Mouse (Mus musculus) CH12.LX (cell line): ENCODE measurements around the gene Sctr. TPM values are rescaled to one million over a fixed set of nuclear protein-coding genes. Genes with fewer than 3 reads are reported as not detected.
"Not testable (repeated sequence)": the region's sequence is repeated elsewhere in the genome, so short reads cannot be mapped to it uniquely, and the experiment has no call there.

Experiments
- DNase-seq: peaks from one replicate; pipeline ENCODE4 v3.0.0-alpha.2; 2013; ENCODE audit errors: extremely low read depth
- H3K27ac ChIP-seq: 2 replicates; pipeline ENCODE4 v1.5.1; 2012; ENCODE audit warnings: low read depth, mild to moderate bottlenecking, control low read depth, moderate library complexity; ENCODE audit not compliant: insufficient read depth
- H3K27me3 ChIP-seq: replicated peaks from 2 replicates; pipeline ENCODE3; 2012; ENCODE audit warnings: inconsistent platforms
- H3K36me3 ChIP-seq, 2 experiments: replicated peaks in 1 of 2; 2 replicates each; pipeline versions ENCODE3 to v1.6.1; 2012; ENCODE audit warnings: inconsistent platforms in 1 of 2, low read length in 1 of 2, mild to moderate bottlenecking in 1 of 2, mixed read lengths in 1 of 2, moderate library complexity in 1 of 2; ENCODE audit not compliant: control insufficient read depth in 1 of 2, insufficient read depth in 1 of 2
- H3K4me1 ChIP-seq, 2 experiments: 2 replicates each; pipeline ENCODE4 v1.6.1; 2012; ENCODE audit warnings: inconsistent platforms in 1 of 2, moderate library complexity in 1 of 2; ENCODE audit not compliant: insufficient read depth in 2 of 2, control insufficient read depth in 1 of 2
- H3K4me2 ChIP-seq: 2 replicates; pipeline ENCODE4 v1.6.1; 2012; ENCODE audit warnings: low read depth, mild to moderate bottlenecking, control low read depth; ENCODE audit not compliant: poor library complexity, insufficient read depth, severe bottlenecking
- H3K4me3 ChIP-seq, 3 experiments: fragments of 150-350 bp in 1 of 3; sonication (generic) in 1 of 3; replicated peaks in 1 of 3; 2 replicates each; pipeline versions ENCODE3 to v1.5.1; 2011 to 2012; ENCODE audit warnings: low read depth in 2 of 3, low read length in 2 of 3, mild to moderate bottlenecking in 2 of 3, moderate library complexity in 2 of 3, control low read depth in 1 of 3, improper control_type of control experiment in 1 of 3, inconsistent platforms in 1 of 3, mixed read lengths in 1 of 3; ENCODE audit not compliant: poor library complexity in 1 of 3
- H3K79me2 ChIP-seq: replicated peaks from 2 replicates; pipeline ENCODE4 v1.6.1; 2012; ENCODE audit warnings: mild to moderate bottlenecking, moderate library complexity; ENCODE audit not compliant: control insufficient read depth, poor library complexity, insufficient read depth, severe bottlenecking; ENCODE audit errors: extremely low read depth
- H3K9ac ChIP-seq: 2 replicates; pipeline ENCODE4 v1.6.1; 2012; ENCODE audit warnings: low read depth, mild to moderate bottlenecking, control low read depth, moderate library complexity; ENCODE audit not compliant: insufficient read depth
- H3K9me3 ChIP-seq: replicated peaks from 2 replicates; pipeline ENCODE3; 2012; ENCODE audit warnings: low read length, inconsistent platforms, mixed read lengths
- BHLHE40 ChIP-seq: IDR thresholded peaks from 2 replicates; pipeline ENCODE4 v1.6.1; 2011; ENCODE audit warnings: mild to moderate bottlenecking, low read depth, low read length, improper control_type of control experiment
- CTCF ChIP-seq, 2 experiments: IDR thresholded peaks in 1 of 2; conservative IDR thresholded peaks in 1 of 2; 2 replicates each; pipeline ENCODE4 v1.5.1; 2011 to 2012; ENCODE audit warnings: low read depth in 2 of 2, low read length in 2 of 2, improper control_type of control experiment in 1 of 2, inconsistent platforms in 1 of 2, mild to moderate bottlenecking in 1 of 2, moderate library complexity in 1 of 2
- E2F4 ChIP-seq: IDR thresholded peaks from 2 replicates; pipeline ENCODE4 v1.6.1; 2011; ENCODE audit warnings: low read depth, low read length, improper control_type of control experiment; ENCODE audit not compliant: insufficient replicate concordance
- KAT2A ChIP-seq: IDR thresholded peaks from 2 replicates; pipeline ENCODE4 v1.6.1; 2012; ENCODE audit warnings: low read length, improper control_type of control experiment, inconsistent platforms; ENCODE audit not compliant: insufficient replicate concordance
- NELFE ChIP-seq: IDR thresholded peaks from 2 replicates; pipeline ENCODE4 v1.6.1; 2011; ENCODE audit warnings: low read depth, low read length, improper control_type of control experiment
- RAD21 ChIP-seq: IDR thresholded peaks from 2 replicates; pipeline ENCODE4 v1.6.1; 2011; ENCODE audit warnings: low read depth, mild to moderate bottlenecking, low read length, improper control_type of control experiment, moderate library complexity
- SMC3 ChIP-seq: IDR thresholded peaks from 2 replicates; pipeline ENCODE4 v1.6.1; 2011; ENCODE audit warnings: low read depth, low read length, improper control_type of control experiment
- ZC3H11A ChIP-seq: IDR thresholded peaks from 2 replicates; pipeline ENCODE4 v1.6.1; 2012; ENCODE audit warnings: low read depth, mild to moderate bottlenecking, inconsistent platforms, low read length, improper control_type of control experiment
- ZMIZ1 ChIP-seq: IDR thresholded peaks from 2 replicates; pipeline ENCODE4 v1.6.1; 2012; ENCODE audit warnings: low read depth, mild to moderate bottlenecking, inconsistent platforms, low read length, improper control_type of control experiment
- dilution Hi-C: fragments of 300-500 bp; cut with MboI; formaldehyde crosslinking; loops from 2 replicates; pipeline ENCODE4 v1.14.3; 2020; ENCODE audit warnings: low sequenced_read_pairs; ENCODE audit not compliant: extremely low pct_unique_long_range_greater_than_20kb, extremely low pct_ligation_motif_present
- in situ Hi-C: fragments of 300-500 bp; cut with MboI; formaldehyde crosslinking; loops from 3 replicates; pipeline ENCODE4 v1.14.3; 2019; ENCODE audit warnings: low sequenced_read_pairs, low pct_ligation_motif_present, low pct_unique_long_range_greater_than_20kb, mixed read lengths
- polyA plus RNA-seq: library from polyadenylated mRNA; unstranded; fragments of >175 nt; gene quantifications from 2 replicates; pipeline ENCODE4 v1.2.1, GENCODE M21; 2012; ENCODE audit warnings: low read depth; ENCODE audit not compliant: insufficient read length
- total RNA-seq, 2 experiments: library from RNA; depleted of rRNA; stranded (reverse); fragments of 300-350 nt in 1 of 2; fragments of >200 nt in 1 of 2; gene quantifications; 2 replicates each; pipeline ENCODE4 v1.2.3; 2012 to 2014

Sctr gene
- total and polyA plus RNA-seq, 3 experiments = not detected

DNA sequence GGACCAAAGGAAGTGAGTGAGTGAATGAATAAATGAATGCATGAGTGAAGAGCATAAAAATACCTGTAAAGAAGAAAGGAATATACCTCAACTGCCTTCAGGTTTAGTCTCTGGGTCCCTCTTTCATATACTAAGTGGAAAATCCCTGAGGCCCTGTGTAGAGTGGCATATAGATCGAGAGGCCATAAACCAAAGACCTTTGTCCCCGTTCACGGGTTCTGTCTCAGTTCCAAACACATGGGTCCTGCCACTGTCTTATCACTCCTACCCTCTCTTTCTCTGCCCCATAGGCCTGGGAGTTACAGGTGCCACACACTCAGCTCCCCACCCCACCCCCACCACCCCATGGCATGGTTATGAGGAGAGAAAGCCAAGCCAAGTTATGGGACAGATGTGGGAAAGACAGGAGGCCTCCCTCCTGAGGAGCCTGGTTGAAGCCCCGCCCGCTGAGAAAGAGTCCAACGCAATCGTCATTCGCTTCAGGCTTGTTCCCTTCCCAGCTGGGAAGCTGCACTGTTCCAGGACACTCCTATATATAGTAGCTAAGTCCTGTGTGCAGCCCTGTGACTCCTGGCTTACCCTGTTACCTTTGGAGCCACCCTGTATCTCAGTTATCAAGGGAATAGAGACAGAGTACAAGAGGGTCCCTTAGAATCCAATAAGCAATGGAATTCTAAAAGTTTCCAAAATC, 84.3 kb downstream of the Sctr start:
- in situ Hi-C loops = no loop called here
- Histone ChIP-seq H3K4me3 (no peak overlapping the region), H3K27ac (no peak overlapping the region), H3K9ac (no peak overlapping the region), H3K27me3 (no peaks in the 10 kb centered on the region), H3K36me3 (no peaks in the 10 kb centered on the region), H3K4me2 (no peak overlapping the region), H3K79me2 (no peaks in the 10 kb centered on the region), H3K4me1 (no peaks in the 10 kb centered on the region), H3K9me3 (peaks cover 2% of the 10 kb centered on the region)
- TF ChIP-seq E2F4 (no peak), BHLHE40 (no peak), ZC3H11A (no peak)
- no peak for DNase-seq
- dilution Hi-C loops = no loop called here

- H3K4me3 ChIP-seq, H3K4me1 ChIP-seq, H3K27ac ChIP-seq, H3K27me3 ChIP-seq, H3K9ac ChIP-seq, in situ Hi-C loops, H3K36me3 ChIP-seq, dilution Hi-C loops, H3K79me2 ChIP-seq, H3K4me2 ChIP-seq, H3K9me3 ChIP-seq: not testable (repeated sequence)
- DNase-seq = peak; percentile 77
- TF ChIP-seq RAD21 (peak; percentile 81), SMC3 (peak; percentile 79), NELFE (peak; percentile 45; the same call in 1 of the 2 replicates), CTCF (conservative IDR thresholded peaks at IDR 0.05 in 1 of 2, IDR thresholded peaks at IDR 0.05 in 1 of 2; ENCODE audit: low read depth in 2 of 2, low read length in 2 of 2) (peak; percentile 91 to 96)
These were observed 86.9 kb downstream of the Sctr start for GRCm38 (mm10) chr1:120093482-120094134.

DNA sequence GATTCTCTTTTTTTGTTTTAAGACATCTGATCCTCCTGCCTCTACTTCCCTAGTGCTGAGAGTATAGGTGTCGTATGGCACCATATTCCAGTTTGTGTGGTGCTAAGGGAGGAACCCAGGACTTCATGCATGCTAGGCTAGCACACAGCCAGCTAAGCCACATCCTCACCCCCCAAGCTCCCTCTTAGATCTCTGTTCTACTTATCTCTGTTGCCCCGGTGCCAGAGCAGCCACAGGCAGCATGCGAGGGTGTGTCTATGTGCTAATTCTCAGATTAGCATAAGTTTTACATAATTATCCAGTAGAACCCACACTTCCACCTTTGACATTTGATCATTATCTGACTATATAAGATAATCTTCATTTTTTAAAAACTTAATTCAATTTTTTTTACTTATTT, 88.2 kb downstream of the Sctr start:
- TF ChIP-seq ZMIZ1 (no peak), KAT2A (no peak)
- Histone ChIP-seq H3K9me3 (peaks cover 2% of the 10 kb centered on the region), H3K27ac (no peak overlapping the region), H3K27me3 (no peaks in the 10 kb centered on the region), H3K4me1 (peaks cover 11 to 14% of the 10 kb centered on the region in 2 experiments), H3K36me3 (no peaks in the 10 kb centered on the region), H3K4me3 (no peak overlapping the region), H3K79me2 (no peaks in the 10 kb centered on the region), H3K9ac (no peak overlapping the region), H3K4me2 (no peak overlapping the region)
- in situ Hi-C loops (loop anchor here (5.0 kb wide), 2 partner anchors 52 to 63 kb away; no protein-coding TSS in a partner anchor), dilution Hi-C loops (no loop called here)
- DNase-seq = no peak
